Mouse (Mus musculus) erythroblast, adult 5-6 weeks (primary cell): Measurements from ENCODE around the gene Siglech. TPM values are rescaled to one million over a fixed set of nuclear protein-coding genes. Genes with fewer than 3 reads are reported as not detected.

Experiments
- total RNA-seq, 2 experiments: library from RNA; stranded (forward) in 1 of 2; stranded (reverse) in 1 of 2; fragments of 150-400 nt in 1 of 2; fragments of 200-764, 138-1000 nt in 1 of 2; gene quantifications; 2 replicates each; pipeline versions ENCODE4 v1.2.3 to v1.2.4; 2015 to 2017; ENCODE audit warnings: low replicate concordance in 2 of 2

Gene Siglech
- total RNA-seq, 2 experiments from 2014 or later, result not detected

Other genes with a start within 250 kb of the Siglech start
- gene Tubgcp5, start 26.0 kb downstream of the Siglech start, total RNA-seq (2015; ENCODE audit: low replicate concordance), result 9.2 and 13.2 TPM in 2 replicates
- gene Tubgcp5, start 26.0 kb downstream of the Siglech start, total RNA-seq (2017; ENCODE audit: low replicate concordance), result 5.2 and 7.9 TPM in 2 replicates
- gene Cyfip1, start 73.6 kb downstream of the Siglech start, total RNA-seq (2015; ENCODE audit: low replicate concordance), result 18.8 and 24.2 TPM in 2 replicates
- 11.0 and 13.8 TPM in 2 replicates for gene Cyfip1, start 73.6 kb downstream of the Siglech start, total RNA-seq (2017; ENCODE audit: low replicate concordance)
- 27.9 and 35.1 TPM in 2 replicates for gene Nipa2, start 194.3 kb downstream of the Siglech start, total RNA-seq (2015; ENCODE audit: low replicate concordance)
- 22.0 and 30.4 TPM in 2 replicates for gene Nipa2, start 194.3 kb downstream of the Siglech start, total RNA-seq (2017; ENCODE audit: low replicate concordance)